Mouse (Mus musculus): Measurements from ENCODE around the gene Bag1. TPM values are rescaled to one million over a fixed set of nuclear protein-coding genes. Genes with fewer than 3 reads are reported as not detected.

Bag1 gene
- polyA plus RNA-seq, 1 experiment from 2014 or later: 197 TPM

DNA sequence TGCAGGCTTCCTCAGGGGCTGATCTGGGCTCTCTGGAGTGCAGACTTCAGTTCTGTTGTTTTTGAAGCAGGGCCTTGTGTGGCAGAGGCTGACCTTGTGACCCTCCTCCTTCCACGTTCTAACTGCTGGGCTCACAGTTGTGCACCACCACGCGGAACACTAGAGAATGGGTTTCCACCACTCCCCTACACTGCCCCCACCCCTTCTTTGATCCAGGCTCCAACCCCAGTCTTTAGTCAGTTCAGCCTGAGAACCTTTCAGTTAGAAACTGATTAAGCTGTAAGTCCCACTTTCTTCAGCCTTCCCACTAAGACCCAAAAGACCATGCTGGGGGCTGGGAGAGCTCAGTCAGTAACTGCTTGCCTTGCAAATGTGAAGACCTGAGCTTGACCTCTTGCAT is 22.5 kb downstream of the Bag1 start:
- Histone ChIP-seq H3K9me3 (ENCODE audit: control insufficient read depth, low read length) (no peaks in the 10 kb centered on the region), H3K9ac (ENCODE audit: low read length) (no peak overlapping the region), H3K4me1 (replicated peaks; ENCODE audit: control insufficient read depth, insufficient read depth, low read length) (no peaks in the 10 kb centered on the region), H3K36me3 (ENCODE audit: control insufficient read depth, insufficient read depth, low read length) (no peaks in the 10 kb centered on the region), H3K27ac (ENCODE audit: low read depth) (no peak overlapping the region), H3K4me2 (ENCODE audit: low read length) (no peak overlapping the region), H3K27me3 (replicated peaks; ENCODE audit: control insufficient read depth, insufficient read depth, low read length) (no peaks in the 10 kb centered on the region), H3K4me3 (ENCODE audit: low read depth, low read length) (no peak overlapping the region)
- no peak for DNase-seq (ENCODE audit: low spot score)
- 49% methylated on average over 3 of the region's 3 CpGs for WGBS
- no peak for ATAC-seq (replicated peaks; ENCODE audit: low FRiP score, low TSS enrichment, low read depth)

DNA sequence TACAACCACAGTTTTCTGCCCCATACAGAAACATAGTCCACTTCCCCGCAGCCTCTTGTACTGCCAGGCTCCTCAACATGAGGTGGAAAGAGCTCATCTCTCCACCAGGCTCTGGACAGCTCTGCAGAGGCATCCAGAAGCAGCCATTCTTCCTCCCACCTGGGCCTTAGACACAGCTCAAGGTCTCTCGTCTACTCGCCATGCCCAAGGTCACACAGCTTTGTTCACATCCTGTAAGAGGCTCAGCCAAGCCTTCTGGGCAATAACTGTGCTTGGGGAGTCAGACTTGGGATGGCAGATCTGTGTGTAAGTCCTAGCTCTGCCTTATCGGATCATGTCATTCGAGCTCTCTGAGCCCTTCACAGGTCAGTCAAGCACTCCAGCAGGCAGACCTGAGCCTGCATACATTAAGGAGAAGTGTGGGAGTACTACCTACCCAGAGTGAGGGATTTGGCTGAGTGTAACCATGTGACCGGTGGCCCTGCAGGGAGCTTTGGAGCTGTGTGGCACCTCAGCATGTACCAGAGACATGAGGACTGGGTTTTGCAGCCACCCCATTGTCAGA is 24.9 kb downstream of the Bag1 start:
- DNase-seq (ENCODE audit: low spot score) (no peak), ATAC-seq (replicated peaks; ENCODE audit: low FRiP score, low TSS enrichment, low read depth) (no peak)
- Histone ChIP-seq H3K27ac (ENCODE audit: low read depth) (no peak overlapping the region), H3K9me3 (ENCODE audit: control insufficient read depth, low read length) (no peaks in the 10 kb centered on the region), H3K36me3 (ENCODE audit: control insufficient read depth, insufficient read depth, low read length) (no peaks in the 10 kb centered on the region), H3K4me1 (replicated peaks; ENCODE audit: control insufficient read depth, insufficient read depth, low read length) (no peaks in the 10 kb centered on the region), H3K9ac (ENCODE audit: low read length) (no peak overlapping the region), H3K4me3 (ENCODE audit: low read depth, low read length) (no peak overlapping the region), H3K4me2 (ENCODE audit: low read length) (no peak overlapping the region), H3K27me3 (replicated peaks; ENCODE audit: control insufficient read depth, insufficient read depth, low read length) (no peaks in the 10 kb centered on the region)
- WGBS: 76% methylated on average over 6 of the region's 6 CpGs

DNA sequence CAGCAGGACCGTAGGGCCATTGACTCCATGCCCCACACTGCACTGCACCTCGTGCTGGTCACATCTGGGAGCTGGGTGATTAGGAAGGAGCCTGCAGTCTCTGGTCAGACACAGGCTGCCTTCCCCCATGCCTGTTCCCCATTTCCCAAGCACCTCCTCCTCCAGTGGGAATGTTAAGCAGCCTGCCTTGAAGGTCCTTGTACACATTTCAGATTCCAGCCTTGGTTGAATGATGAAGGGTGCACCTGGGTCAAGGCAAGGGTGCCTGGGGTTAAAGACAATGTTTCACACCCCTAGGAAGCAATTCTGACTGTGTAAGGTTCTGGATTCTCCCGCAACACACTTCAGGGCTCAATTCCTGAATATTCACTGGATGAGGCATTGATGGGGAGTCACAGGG is 26.8 kb downstream of the Bag1 start:
- Histone ChIP-seq H3K4me3 (ENCODE audit: low read depth, low read length) (no peak overlapping the region), H3K9me3 (ENCODE audit: control insufficient read depth, low read length) (no peaks in the 10 kb centered on the region), H3K4me2 (ENCODE audit: low read length) (no peak overlapping the region), H3K27ac (ENCODE audit: low read depth) (no peak overlapping the region), H3K27me3 (replicated peaks; ENCODE audit: control insufficient read depth, insufficient read depth, low read length) (no peaks in the 10 kb centered on the region), H3K4me1 (replicated peaks; ENCODE audit: control insufficient read depth, insufficient read depth, low read length) (no peaks in the 10 kb centered on the region), H3K9ac (ENCODE audit: low read length) (no peak overlapping the region), H3K36me3 (ENCODE audit: control insufficient read depth, insufficient read depth, low read length) (no peaks in the 10 kb centered on the region)
- DNase-seq (ENCODE audit: low spot score) (no peak), ATAC-seq (replicated peaks; ENCODE audit: low FRiP score, low TSS enrichment, low read depth) (no peak)
- 71% methylated on average over 3 of the region's 3 CpGs for WGBS

DNA sequence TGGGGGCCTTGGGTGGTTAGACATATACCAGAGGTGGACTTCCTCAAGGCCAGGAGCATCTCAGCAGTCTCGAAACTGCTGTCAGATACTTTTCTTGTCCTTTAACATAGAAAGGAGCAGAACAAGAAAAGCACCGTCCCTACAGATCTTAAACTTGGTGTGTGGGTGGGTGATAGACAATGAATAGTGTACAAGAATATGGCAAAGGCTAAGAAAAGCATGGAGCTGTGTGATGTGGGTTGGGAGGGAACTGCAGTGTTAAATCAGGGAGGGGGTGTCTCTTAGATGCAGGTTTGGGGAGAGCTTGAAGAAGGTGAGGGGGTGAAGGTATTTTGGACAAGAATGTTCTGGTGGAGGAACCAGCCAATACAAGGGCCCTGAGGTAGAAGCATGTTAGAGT is 27.5 kb downstream of the Bag1 start:
- no peaks in the 10 kb centered on the region for H3K4me1 ChIP-seq (replicated peaks; ENCODE audit: control insufficient read depth, insufficient read depth, low read length)
- H3K36me3 ChIP-seq (ENCODE audit: control insufficient read depth, insufficient read depth, low read length): no peaks in the 10 kb centered on the region
- H3K27me3 ChIP-seq (replicated peaks; ENCODE audit: control insufficient read depth, insufficient read depth, low read length): no peaks in the 10 kb centered on the region
- no peaks in the 10 kb centered on the region for H3K9me3 ChIP-seq (ENCODE audit: control insufficient read depth, low read length)
- H3K9ac ChIP-seq (ENCODE audit: low read length): no peak overlapping the region
- no peak for ATAC-seq (replicated peaks; ENCODE audit: low FRiP score, low TSS enrichment, low read depth)
- 86% methylated on average over 2 of the region's 2 CpGs for WGBS
- no peak for DNase-seq (ENCODE audit: low spot score)
- H3K27ac ChIP-seq (ENCODE audit: low read depth): no peak overlapping the region
- H3K4me3 ChIP-seq (ENCODE audit: low read depth, low read length): no peak overlapping the region
- H3K4me2 ChIP-seq (ENCODE audit: low read length): no peak overlapping the region

DNA sequence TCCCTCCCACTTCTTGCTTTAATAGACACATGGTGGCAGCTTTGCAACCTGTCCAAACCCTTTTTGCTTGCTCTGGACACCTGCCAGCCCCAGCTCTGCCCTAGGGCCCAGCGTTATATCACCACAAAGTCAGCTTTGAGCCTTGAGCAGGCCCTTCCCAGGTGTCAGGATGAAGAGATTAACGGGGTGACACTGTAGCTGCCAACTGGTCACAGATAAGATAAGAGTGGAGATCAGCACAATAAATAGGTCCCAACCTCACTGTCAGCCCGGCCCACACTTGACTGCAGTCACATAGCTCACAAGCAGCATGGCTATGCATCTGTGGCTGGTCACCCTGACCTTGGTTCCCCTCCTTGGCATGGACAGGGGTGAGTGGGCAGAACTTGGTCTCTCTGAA is 28.3 kb downstream of the Bag1 start, which contains the start of gene Spink4:
Gene Spink4, plus strand, starts transcription at position 268 of the 400 bp plus-strand sequence.
- H3K36me3 ChIP-seq (ENCODE audit: control insufficient read depth, insufficient read depth, low read length): no peaks in the 10 kb centered on the region
- no peaks in the 10 kb centered on the region for H3K9me3 ChIP-seq (ENCODE audit: control insufficient read depth, low read length)
- 29% methylated on average over 3 of the region's 3 CpGs for WGBS
- no peak within 1 kb of the TSS for H3K27ac ChIP-seq (ENCODE audit: low read depth)
- no peaks in the 10 kb centered on the region for H3K27me3 ChIP-seq (replicated peaks; ENCODE audit: control insufficient read depth, insufficient read depth, low read length)
- H3K4me3 ChIP-seq (ENCODE audit: low read depth, low read length): no peak within 1 kb of the TSS
- no peak within 1 kb of the TSS for H3K4me2 ChIP-seq (ENCODE audit: low read length)
- no peak for DNase-seq (ENCODE audit: low spot score)
- H3K4me1 ChIP-seq (replicated peaks; ENCODE audit: control insufficient read depth, insufficient read depth, low read length): no peaks in the 10 kb centered on the region
- no peak for ATAC-seq (replicated peaks; ENCODE audit: low FRiP score, low TSS enrichment, low read depth)
- no peak within 1 kb of the TSS for H3K9ac ChIP-seq (ENCODE audit: low read length)

DNA sequence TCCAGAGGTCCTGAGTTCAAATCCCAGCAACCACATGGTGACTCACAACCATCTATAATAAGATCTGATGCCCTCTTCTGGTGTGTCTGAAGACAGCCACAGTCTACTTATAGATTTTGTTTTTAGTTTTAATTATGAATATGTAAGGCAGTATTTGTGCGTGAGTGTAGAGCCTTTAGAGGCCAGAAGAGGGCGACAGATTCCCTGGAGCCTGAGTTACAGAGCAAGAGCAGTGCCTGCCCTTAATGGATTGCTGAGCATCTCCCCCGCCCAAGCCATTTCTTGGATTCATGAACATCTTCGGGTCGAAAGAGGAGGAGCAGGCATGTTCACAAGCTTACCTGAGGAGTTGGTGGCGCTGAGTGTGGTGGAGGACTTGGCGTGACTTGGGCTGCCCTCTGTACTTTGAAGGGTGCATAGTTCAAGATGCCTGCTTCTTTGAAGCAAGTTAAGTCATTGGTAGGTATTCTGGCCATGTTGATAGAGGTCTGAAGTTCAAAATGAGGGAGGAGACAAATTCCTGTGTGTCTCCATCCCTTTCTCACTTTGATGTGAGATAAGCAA is 31.4 kb downstream of the Bag1 start:
- 90% methylated on average over 7 of the region's 7 CpGs for WGBS
- no peak overlapping the region for H3K9ac ChIP-seq (ENCODE audit: low read length)
- no peaks in the 10 kb centered on the region for H3K9me3 ChIP-seq (ENCODE audit: control insufficient read depth, low read length)
- no peak overlapping the region for H3K4me2 ChIP-seq (ENCODE audit: low read length)
- DNase-seq (ENCODE audit: low spot score) (no peak), ATAC-seq (replicated peaks; ENCODE audit: low FRiP score, low TSS enrichment, low read depth) (no peak)
- H3K27me3 ChIP-seq (replicated peaks; ENCODE audit: control insufficient read depth, insufficient read depth, low read length): no peaks in the 10 kb centered on the region
- H3K4me3 ChIP-seq (ENCODE audit: low read depth, low read length): no peak overlapping the region
- no peaks in the 10 kb centered on the region for H3K4me1 ChIP-seq (replicated peaks; ENCODE audit: control insufficient read depth, insufficient read depth, low read length)
- no peak overlapping the region for H3K27ac ChIP-seq (ENCODE audit: low read depth)
- no peaks in the 10 kb centered on the region for H3K36me3 ChIP-seq (ENCODE audit: control insufficient read depth, insufficient read depth, low read length)

DNA sequence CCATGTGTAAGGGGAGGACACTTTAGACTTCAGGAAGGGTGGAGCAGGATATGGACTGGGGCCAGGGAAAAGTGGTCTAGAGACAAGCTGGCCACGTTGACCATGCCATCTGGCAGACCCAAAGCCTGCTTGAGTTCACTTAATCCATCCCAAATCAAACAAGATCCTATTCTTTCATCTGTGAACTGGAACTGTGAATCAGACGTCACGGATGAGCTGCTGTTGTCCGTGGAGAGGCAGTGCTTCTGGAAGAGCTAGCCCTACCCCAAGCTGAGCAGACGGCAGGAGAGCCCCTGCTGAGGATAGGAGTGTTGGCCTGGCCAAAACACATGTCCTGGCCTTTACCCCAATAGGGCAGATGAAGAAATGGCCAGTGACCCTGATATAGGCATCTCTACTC is 32.1 kb downstream of the Bag1 start:
- H3K4me1 ChIP-seq (replicated peaks; ENCODE audit: control insufficient read depth, insufficient read depth, low read length): no peaks in the 10 kb centered on the region
- 77% methylated on average over 5 of the region's 5 CpGs for WGBS
- DNase-seq (ENCODE audit: low spot score) (no peak), ATAC-seq (replicated peaks; ENCODE audit: low FRiP score, low TSS enrichment, low read depth) (no peak)
- H3K9ac ChIP-seq (ENCODE audit: low read length): no peak overlapping the region
- no peak overlapping the region for H3K4me2 ChIP-seq (ENCODE audit: low read length)
- no peaks in the 10 kb centered on the region for H3K9me3 ChIP-seq (ENCODE audit: control insufficient read depth, low read length)
- H3K4me3 ChIP-seq (ENCODE audit: low read depth, low read length): no peak overlapping the region
- no peaks in the 10 kb centered on the region for H3K36me3 ChIP-seq (ENCODE audit: control insufficient read depth, insufficient read depth, low read length)
- no peak overlapping the region for H3K27ac ChIP-seq (ENCODE audit: low read depth)
- no peaks in the 10 kb centered on the region for H3K27me3 ChIP-seq (replicated peaks; ENCODE audit: control insufficient read depth, insufficient read depth, low read length)

DNA sequence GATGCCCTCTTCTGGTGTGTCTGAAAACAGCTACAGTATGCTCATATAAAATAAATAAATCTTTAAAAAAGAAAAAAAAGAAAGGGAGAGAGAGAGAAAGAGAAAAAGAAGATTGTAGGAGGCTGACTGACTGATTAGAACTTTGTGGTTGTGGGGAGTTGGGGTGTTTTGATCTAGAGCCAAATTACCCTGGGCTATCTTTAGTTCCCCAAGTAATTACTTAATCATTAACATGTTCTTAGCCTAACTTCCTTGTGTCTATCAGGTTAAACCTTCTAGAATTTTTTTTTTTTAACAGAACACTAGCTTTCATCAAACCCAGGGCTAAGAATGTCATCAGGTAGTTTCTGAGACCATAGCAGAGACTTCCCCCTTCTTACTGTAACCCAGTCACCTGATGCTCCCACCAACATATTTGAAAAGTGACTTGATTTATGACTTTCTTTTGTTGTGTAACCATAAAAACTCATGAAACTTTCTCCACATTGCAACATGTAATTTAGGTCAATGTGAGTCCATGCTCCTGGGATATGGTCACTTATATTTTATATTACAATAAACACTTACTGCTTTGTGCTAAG is 33.7 kb downstream of the Bag1 start:
- ATAC-seq (replicated peaks; ENCODE audit: low FRiP score, low TSS enrichment, low read depth) (no peak), DNase-seq (ENCODE audit: low spot score) (no peak)
- no peaks in the 10 kb centered on the region for H3K4me1 ChIP-seq (replicated peaks; ENCODE audit: control insufficient read depth, insufficient read depth, low read length)
- H3K4me2 ChIP-seq (ENCODE audit: low read length): no peak overlapping the region
- no peaks in the 10 kb centered on the region for H3K9me3 ChIP-seq (ENCODE audit: control insufficient read depth, low read length)
- no peaks in the 10 kb centered on the region for H3K27me3 ChIP-seq (replicated peaks; ENCODE audit: control insufficient read depth, insufficient read depth, low read length)
- H3K9ac ChIP-seq (ENCODE audit: low read length): no peak overlapping the region
- H3K4me3 ChIP-seq (ENCODE audit: low read depth, low read length): no peak overlapping the region
- no peaks in the 10 kb centered on the region for H3K36me3 ChIP-seq (ENCODE audit: control insufficient read depth, insufficient read depth, low read length)
- no peak overlapping the region for H3K27ac ChIP-seq (ENCODE audit: low read depth)

Data from intestine, embryonic 14.5 days (tissue).